Mouse (Mus musculus) cortical plate, adult 2 months (tissue): ENCODE data around the gene Itpr1. TPM values are rescaled to one million over a fixed set of nuclear protein-coding genes. Genes with fewer than 3 reads are reported as not detected.

Experiments used
- H3K27ac ChIP-seq: fragments of 200-500 bp; 2 replicates; pipeline ENCODE4 v1.5.1; 2012; ENCODE audit warnings: low read length, control low read depth, inconsistent platforms; ENCODE audit not compliant: insufficient read depth
- H3K4me1 ChIP-seq: fragments of 200-500 bp; 2 replicates; pipeline ENCODE4 v1.6.1; 2011; ENCODE audit warnings: low read length; ENCODE audit not compliant: control insufficient read depth, insufficient read depth
- H3K4me3 ChIP-seq: fragments of 200-500 bp; 2 replicates; pipeline ENCODE4 v1.5.1; 2011; ENCODE audit warnings: mild to moderate bottlenecking, low read length, control low read depth; ENCODE audit not compliant: insufficient read depth
- CTCF ChIP-seq: fragments of 200-500 bp; IDR thresholded peaks from 2 replicates; pipeline ENCODE4 v1.5.1; 2011; ENCODE audit warnings: mild to moderate bottlenecking, control low read depth, low read length; ENCODE audit not compliant: insufficient read depth; ENCODE audit errors: extremely low read depth
- POLR2A ChIP-seq: fragments of 200-500 bp; IDR thresholded peaks from 2 replicates; pipeline ENCODE4 v1.6.1; 2011; ENCODE audit warnings: mild to moderate bottlenecking, low read length, control low read depth; ENCODE audit not compliant: insufficient read depth; ENCODE audit errors: extremely low read depth
- polyA plus RNA-seq: library from polyadenylated mRNA; depleted of rRNA; stranded (reverse); fragments of >200 nt; gene quantifications from 2 replicates; pipeline ENCODE4 v1.2.3, GENCODE M21; 2012

The Itpr1 gene
- polyA plus RNA-seq, 1 experiment, result 152 TPM

- TF ChIP-seq POLR2A (no peak), CTCF (no peak)
- Histone ChIP-seq H3K4me1 (no peaks in the 10 kb centered on the region), H3K27ac (no peak overlapping the region), H3K4me3 (no peak overlapping the region)
Observed at GRCm38 (mm10) chr6:108415847-108416246, 203.0 kb downstream of the Itpr1 start.

- Histone ChIP-seq H3K4me3 (no peak overlapping the region), H3K27ac (no peak overlapping the region), H3K4me1 (no peaks in the 10 kb centered on the region)
- no peak for TF ChIP-seq POLR2A
- peak; percentile 98 for TF ChIP-seq CTCF
Observed at GRCm38 (mm10) chr6:108417508-108417907, 204.6 kb downstream of the Itpr1 start.

GRCm38 (mm10) chr6:108418218-108418617 is 205.3 kb downstream of the Itpr1 start:
- Histone ChIP-seq H3K4me3 (no peak overlapping the region), H3K27ac (no peak overlapping the region), H3K4me1 (no peaks in the 10 kb centered on the region)
- TF ChIP-seq POLR2A (no peak), CTCF (no peak)

- TF ChIP-seq CTCF (no peak), POLR2A (no peak)
- no peak overlapping the region for H3K27ac ChIP-seq
- H3K4me1 ChIP-seq, result no peaks in the 10 kb centered on the region
- no peak overlapping the region for H3K4me3 ChIP-seq
Observed at GRCm38 (mm10) chr6:108424749-108425584, 212.1 kb downstream of the Itpr1 start.

GRCm38 (mm10) chr6:108426789-108427188 is 213.9 kb downstream of the Itpr1 start:
- TF ChIP-seq CTCF (peak; percentile 64), POLR2A (no peak)
- 0 out of 2 replicates have a peak overlapping the region, but pooled peaks have one; percentile 16 for H3K27ac ChIP-seq
- no peaks in the 10 kb centered on the region; the same call in 1 of the 2 replicates for H3K4me1 ChIP-seq
- no peak overlapping the region for H3K4me3 ChIP-seq

GRCm38 (mm10) chr6:108428383-108428782 is 215.5 kb downstream of the Itpr1 start:
- no peak overlapping the region for H3K4me3 ChIP-seq
- no peak for TF ChIP-seq POLR2A
- no peak for TF ChIP-seq CTCF
- H3K4me1 ChIP-seq, result no peaks in the 10 kb centered on the region; the same call in 1 of the 2 replicates
- no peak overlapping the region for H3K27ac ChIP-seq

GRCm38 (mm10) chr6:108429950-108430349 is 217.1 kb downstream of the Itpr1 start:
- Histone ChIP-seq H3K27ac (no peak overlapping the region), H3K4me3 (no peak overlapping the region), H3K4me1 (no peaks in the 10 kb centered on the region; the same call in none of the 2 replicates)
- TF ChIP-seq CTCF (no peak), POLR2A (no peak)

GRCm38 (mm10) chr6:108431193-108431592 is 218.3 kb downstream of the Itpr1 start:
- peaks cover 5% of the 10 kb centered on the region for H3K4me1 ChIP-seq
- no peak overlapping the region for H3K27ac ChIP-seq
- TF ChIP-seq POLR2A, result no peak
- TF ChIP-seq CTCF, result no peak
- H3K4me3 ChIP-seq, result no peak overlapping the region

- no peak overlapping the region for H3K27ac ChIP-seq
- TF ChIP-seq CTCF, result no peak
- no peak overlapping the region for H3K4me3 ChIP-seq
- peaks cover 6% of the 10 kb centered on the region for H3K4me1 ChIP-seq
Observed at GRCm38 (mm10) chr6:108432836-108433235, 219.9 kb downstream of the Itpr1 start.

GRCm38 (mm10) chr6:108434816-108435215 is 221.9 kb downstream of the Itpr1 start:
- no peak overlapping the region for H3K27ac ChIP-seq
- peaks cover 6% of the 10 kb centered on the region for H3K4me1 ChIP-seq
- H3K4me3 ChIP-seq, result no peak overlapping the region
- no peak for TF ChIP-seq POLR2A
